Mouse (Mus musculus) testis, adult 2 months (tissue): ENCODE data around the gene Ttyh2.

Experiments
- CTCF ChIP-seq: fragments of 200-500 bp; IDR thresholded peaks from 2 replicates; pipeline ENCODE4 v1.5.1; 2012; ENCODE audit warnings: low read depth, mild to moderate bottlenecking, inconsistent platforms, low read length, moderate library complexity; ENCODE audit not compliant: control insufficient read depth, insufficient read depth, insufficient replicate concordance
- POLR2A ChIP-seq: fragments of 200-500 bp; IDR thresholded peaks from 2 replicates; pipeline ENCODE4 v1.6.1; 2012; ENCODE audit warnings: low read depth, mild to moderate bottlenecking, inconsistent platforms, low read length, moderate library complexity; ENCODE audit not compliant: control insufficient read depth

- no peak for TF ChIP-seq CTCF
- no peak for TF ChIP-seq POLR2A
Observed at GRCm38 (mm10) chr11:114731711-114732110, 56.5 kb downstream of the Ttyh2 start.
